ENCODE assay signal across 8 mouse cellular contexts in genomic region chr17:5007156-5007658, GRCm38 (mm10). TPM values are rescaled to one million over a fixed set of nuclear protein-coding genes. Genes with fewer than 3 reads are reported as not detected.
A peak's percentile ranks its signal among the peaks of the same experiment; 100 is the strongest.
DNase-seq lines count a peak whose midpoint lies in the region; ATAC-seq and TF ChIP-seq lines count a peak whose summit lies in the region.

No protein-coding gene starts in this region.

- DNase-seq in A20 (ENCODE audit: low read depth, low spot score) (peak; percentile 78), NIH3T3 (ENCODE audit: low read depth) (peak; percentile 24)
- DNase-seq in midbrain, embryonic 10.5 days (ENCODE audit: low spot score) = peak; percentile 40
- DNase-seq in thymus, adult 2 months = peak; percentile 66
- DNase-seq in testis, postnatal 10 days (ENCODE audit: low spot score) = no peak
- no peak for DNase-seq in left cerebral cortex, adult 8-10 months (ENCODE audit: low spot score in 2 of 2)

- no peaks in the 10 kb centered on the region for H3K36me3 ChIP-seq in heart, embryonic 11.5 days (ENCODE audit: control insufficient read depth, insufficient read depth, low read length)
- no peaks in the 10 kb centered on the region for H3K36me3 ChIP-seq in kidney, embryonic 14.5 days (ENCODE audit: control insufficient read depth, insufficient read depth, low read length)
- no peaks in the 10 kb centered on the region for H3K36me3 ChIP-seq in midbrain, embryonic 10.5 days
- no peaks in the 10 kb centered on the region for H3K36me3 ChIP-seq in thymus, adult 2 months (ENCODE audit: control insufficient read depth, insufficient read depth, low read length)

- no peak overlapping the region for H3K27ac ChIP-seq in heart, embryonic 11.5 days (ENCODE audit: low read depth, low read length)
- no peak overlapping the region for H3K27ac ChIP-seq in kidney, embryonic 14.5 days (ENCODE audit: low read depth, low read length)
- H3K27ac ChIP-seq in midbrain, embryonic 10.5 days (replicated peaks) = no peak overlapping the region
- H3K27ac ChIP-seq in thymus, adult 2 months (ENCODE audit: control insufficient read depth, insufficient read depth, low read length) = no peak overlapping the region; the same call in none of the 2 replicates

- TF ChIP-seq CTCF in thymus, adult 2 months (IDR thresholded peaks at IDR 0.05; ENCODE audit: borderline replicate concordance, control insufficient read depth, extremely low read depth, insufficient read depth, low read length, poor library complexity) = no peak

- H3K4me1 ChIP-seq in heart, embryonic 11.5 days (ENCODE audit: control insufficient read depth, insufficient read depth, low read length) = peaks cover 82% of the 10 kb centered on the region
- H3K4me1 ChIP-seq in kidney, embryonic 14.5 days (ENCODE audit: control insufficient read depth, insufficient read depth, low read length) = peaks cover 76% of the 10 kb centered on the region
- peaks cover 94% of the 10 kb centered on the region for H3K4me1 ChIP-seq in midbrain, embryonic 10.5 days
- H3K4me1 ChIP-seq in thymus, adult 2 months (replicated peaks; ENCODE audit: control insufficient read depth, insufficient read depth, low read length) = peaks cover 48% of the 10 kb centered on the region

- no peaks in the 10 kb centered on the region for H3K9me3 ChIP-seq in heart, embryonic 11.5 days (replicated peaks; ENCODE audit: control insufficient read depth, low read length)
- no peaks in the 10 kb centered on the region for H3K9me3 ChIP-seq in kidney, embryonic 14.5 days (ENCODE audit: control insufficient read depth, low read length)
- H3K9me3 ChIP-seq in midbrain, embryonic 10.5 days (replicated peaks) = no peaks in the 10 kb centered on the region

- 22% methylated on average over 15 of the region's 15 CpGs for WGBS in heart, embryonic 11.5 days (ENCODE audit: insufficient replicate concordance)
- WGBS in kidney, embryonic 14.5 days = 24% methylated on average over 15 of the region's 15 CpGs
- WGBS in midbrain, embryonic 10.5 days = 21% methylated on average over 15 of the region's 15 CpGs
- WGBS in thymus, adult 2 months = 28% methylated on average over 15 of the region's 15 CpGs

- H3K27me3 ChIP-seq in heart, embryonic 11.5 days (ENCODE audit: control insufficient read depth, insufficient read depth, low read length) = no peaks in the 10 kb centered on the region
- no peaks in the 10 kb centered on the region for H3K27me3 ChIP-seq in kidney, embryonic 14.5 days (ENCODE audit: control insufficient read depth, insufficient read depth, low read length)
- no peaks in the 10 kb centered on the region for H3K27me3 ChIP-seq in midbrain, embryonic 10.5 days (ENCODE audit: low read depth, poor library complexity, severe bottlenecking)
- H3K27me3 ChIP-seq in thymus, adult 2 months (ENCODE audit: control insufficient read depth, insufficient read depth, low read length) = no peaks in the 10 kb centered on the region

- H3K9ac ChIP-seq in heart, embryonic 11.5 days (ENCODE audit: low read depth, low read length) = no peak overlapping the region
- H3K9ac ChIP-seq in kidney, embryonic 14.5 days (ENCODE audit: low read depth, low read length) = no peak overlapping the region

- no peak; the same call in 1 of the 2 replicates for ATAC-seq in heart, embryonic 11.5 days (replicated peaks; ENCODE audit: insufficient number of reproducible peaks, low FRiP score, low TSS enrichment)
- ATAC-seq in kidney, embryonic 14.5 days (ENCODE audit: low FRiP score, low TSS enrichment) = peak; percentile 13; the same call in 1 of the 2 replicates

- H3K4me2 ChIP-seq in heart, embryonic 11.5 days = peak overlapping the region; percentile 54
- peak overlapping the region; percentile 12; the same call in 1 of the 2 replicates for H3K4me2 ChIP-seq in kidney, embryonic 14.5 days (replicated peaks; ENCODE audit: low read depth, low read length)

- TF ChIP-seq POLR2A in thymus, adult 2 months (IDR thresholded peaks at IDR 0.05; ENCODE audit: control insufficient read depth, extremely low read depth, insufficient read depth, low read length, poor library complexity) = no peak

- no peak overlapping the region; the same call in 1 of the 2 replicates for H3K4me3 ChIP-seq in heart, embryonic 11.5 days (ENCODE audit: low read depth, low read length)
- H3K4me3 ChIP-seq in kidney, embryonic 14.5 days (ENCODE audit: low read length) = no peak overlapping the region
- peak overlapping the region; percentile 32 for H3K4me3 ChIP-seq in midbrain, embryonic 10.5 days
- H3K4me3 ChIP-seq in thymus, adult 2 months (ENCODE audit: control insufficient read depth, insufficient read depth, low read length) = no peak overlapping the region

RNA-seq across cellular contexts. Expression of gene Arid1b, which starts 13.1 kb away (rescaled TPM):
- 7.4 and 8.2 TPM in 2 replicates for polyA plus RNA-seq in heart, embryonic 11.5 days (2014; fragmentation: Nextera tagmentation; extraction: Ambion mirVana)
- 17.1 and 19.2 TPM in 2 replicates for polyA plus RNA-seq in kidney, embryonic 14.5 days (2014; fragmentation: Nextera tagmentation; extraction: Ambion mirVana)
- polyA plus RNA-seq in midbrain, embryonic 10.5 days (2016; fragmentation: Nextera tagmentation; extraction: Ambion mirVana) = 8.9 and 10.8 TPM in 2 replicates
- 99.0 and 142 TPM in 2 replicates for polyA plus RNA-seq in thymus, adult 2 months (2012; rRNA removed)
- 10 to 100 TPM; 70.1 to 83.9 (median 72.5) TPM for total RNA-seq in left cerebral cortex, adult 8-10 months (2022)

Comparison
In these comparisons a context has a peak if more than half of its experiments do, and no peak if none do; other contexts are left out.
1. DNase-seq: peak in A20 (single experiment), NIH3T3 (single experiment), midbrain, embryonic 10.5 days (single experiment) and thymus, adult 2 months (single experiment); none in testis, postnatal 10 days (single experiment) and left cerebral cortex, adult 8-10 months (0 of 2).